Mouse (Mus musculus): ENCODE data around the gene Clps. TPM values are rescaled to one million over a fixed set of nuclear protein-coding genes. Genes with fewer than 3 reads are reported as not detected.

Clps gene
- not detected in 2 replicates for polyA plus RNA-seq (2012; rRNA removed)

DNA sequence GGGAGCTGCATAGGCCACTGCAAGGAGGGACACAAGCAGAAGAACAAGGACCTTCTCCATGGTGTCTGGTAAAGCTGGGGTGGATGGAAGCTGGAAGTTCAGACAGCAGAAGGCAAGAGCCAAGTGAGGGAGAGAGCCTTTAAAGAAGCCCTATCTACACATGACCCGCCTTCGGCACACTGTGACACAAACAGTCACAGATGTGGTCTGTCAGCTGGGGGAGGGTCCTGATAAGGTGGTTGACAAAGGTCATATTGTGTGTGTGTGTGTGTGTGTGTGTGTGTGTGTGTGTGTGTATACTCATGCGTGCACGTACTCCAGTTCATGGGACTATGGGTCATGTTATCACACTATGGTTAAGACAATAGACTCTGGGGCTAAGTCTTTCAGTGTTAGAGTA lies at the start of gene Clps:
Gene Clps, minus strand, starts transcription at position 169 of the 400 bp plus-strand sequence.
- Histone ChIP-seq H3K4me3 (ENCODE audit: insufficient read depth, low read length) (no peak within 1 kb of the TSS), H3K4me1 (ENCODE audit: control insufficient read depth, insufficient read depth, low read length) (no peaks in the 10 kb centered on the region), H3K27ac (ENCODE audit: insufficient read depth, low read length) (no peak within 1 kb of the TSS)
- TF ChIP-seq CTCF (IDR thresholded peaks at IDR 0.05; ENCODE audit: extremely low read depth, insufficient read depth, low read length) (no peak), POLR2A (IDR thresholded peaks at IDR 0.05; ENCODE audit: extremely low read depth, insufficient read depth, low read length) (no peak)

DNA sequence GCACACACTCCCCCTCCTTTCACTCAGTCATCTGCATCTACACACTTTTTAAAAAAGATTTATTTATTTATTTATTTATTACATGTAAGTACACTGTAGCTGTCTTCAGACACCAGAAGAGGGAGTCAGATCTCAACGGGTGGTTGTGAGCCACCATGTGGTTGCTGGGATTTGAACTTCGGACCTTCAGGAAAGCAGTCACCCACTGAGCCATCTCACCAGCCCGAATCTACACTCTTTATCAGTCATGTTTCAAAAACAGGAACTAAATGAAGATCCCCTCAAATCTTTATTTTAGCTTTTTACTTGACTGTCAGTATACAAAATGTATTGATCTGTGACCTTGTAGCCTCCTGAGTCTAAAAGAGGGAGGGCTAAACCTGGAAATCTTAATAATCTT lies 49.0 kb upstream of the Clps start:
- 0 out of 2 replicates have a peak, but pooled peaks have one; percentile 3 for TF ChIP-seq CTCF (IDR thresholded peaks at IDR 0.05; ENCODE audit: extremely low read depth, insufficient read depth, low read length)
- TF ChIP-seq POLR2A (IDR thresholded peaks at IDR 0.05; ENCODE audit: extremely low read depth, insufficient read depth, low read length): no peak
- Histone ChIP-seq H3K4me1 (ENCODE audit: control insufficient read depth, insufficient read depth, low read length) (no peaks in the 10 kb centered on the region), H3K4me3 (ENCODE audit: insufficient read depth, low read length) (no peak overlapping the region), H3K27ac (ENCODE audit: insufficient read depth, low read length) (no peak overlapping the region)

DNA sequence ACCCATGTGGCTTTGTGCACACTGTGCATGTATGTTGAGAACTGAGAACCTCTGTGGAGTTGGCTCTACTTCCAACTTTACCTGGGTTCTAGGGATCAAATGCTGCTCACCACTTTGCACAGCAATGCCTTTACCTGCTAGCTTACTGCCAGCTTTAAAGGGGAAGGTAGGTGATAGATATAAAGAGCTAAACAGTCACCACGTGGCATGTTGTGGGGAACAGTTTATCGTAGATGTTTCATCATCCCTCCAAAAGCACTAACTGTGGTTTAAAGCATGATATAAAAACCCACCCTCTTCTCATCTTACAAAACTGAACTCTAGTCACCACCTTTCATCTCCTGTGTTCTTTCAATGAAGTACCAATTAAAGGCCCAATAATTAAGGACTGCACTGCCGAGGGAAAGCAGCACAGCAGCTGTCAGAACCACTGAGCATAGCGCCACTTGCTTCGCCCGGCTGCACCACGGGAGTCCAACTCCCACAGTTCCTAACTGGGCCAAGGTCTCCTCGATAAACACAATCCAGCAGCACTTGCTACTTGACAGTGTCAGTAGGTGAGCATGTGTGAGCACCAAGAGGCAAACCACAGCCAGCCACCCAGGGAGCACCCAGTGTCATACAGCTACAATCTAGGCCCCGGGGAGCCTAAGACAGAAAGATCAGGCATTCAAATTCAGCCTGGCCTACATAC lies 41.1 kb upstream of the Clps start:
- Histone ChIP-seq H3K4me1 (ENCODE audit: control insufficient read depth, insufficient read depth, low read length) (no peaks in the 10 kb centered on the region), H3K4me3 (ENCODE audit: insufficient read depth, low read length) (no peak overlapping the region), H3K27ac (ENCODE audit: insufficient read depth, low read length) (no peak overlapping the region)
- TF ChIP-seq POLR2A (IDR thresholded peaks at IDR 0.05; ENCODE audit: extremely low read depth, insufficient read depth, low read length) (no peak), CTCF (IDR thresholded peaks at IDR 0.05; ENCODE audit: extremely low read depth, insufficient read depth, low read length) (no peak)

DNA sequence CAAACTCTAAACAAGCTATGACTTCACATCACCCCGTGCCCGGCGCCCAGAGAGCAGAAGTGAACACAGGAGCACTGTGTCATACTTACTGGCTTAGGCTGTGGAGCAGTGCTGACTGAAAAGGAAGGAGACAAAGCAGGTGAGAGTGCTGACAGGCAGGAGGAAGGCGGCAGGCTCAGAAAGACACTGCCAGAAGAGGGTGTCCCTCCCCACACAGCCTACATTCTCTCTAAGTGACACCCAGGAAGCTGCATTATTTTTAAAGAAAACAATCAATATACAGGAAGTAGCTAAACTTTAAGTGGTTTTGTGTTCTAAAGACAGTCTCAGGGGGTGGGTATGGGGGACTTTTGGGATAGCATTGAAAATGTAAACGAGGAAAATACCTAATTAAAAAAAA lies 40.2 kb upstream of the Clps start:
- H3K4me3 ChIP-seq (ENCODE audit: insufficient read depth, low read length): no peak overlapping the region
- no peak overlapping the region for H3K27ac ChIP-seq (ENCODE audit: insufficient read depth, low read length)
- TF ChIP-seq CTCF (IDR thresholded peaks at IDR 0.05; ENCODE audit: extremely low read depth, insufficient read depth, low read length): no peak
- TF ChIP-seq POLR2A (IDR thresholded peaks at IDR 0.05; ENCODE audit: extremely low read depth, insufficient read depth, low read length): no peak
- no peaks in the 10 kb centered on the region for H3K4me1 ChIP-seq (ENCODE audit: control insufficient read depth, insufficient read depth, low read length)

DNA sequence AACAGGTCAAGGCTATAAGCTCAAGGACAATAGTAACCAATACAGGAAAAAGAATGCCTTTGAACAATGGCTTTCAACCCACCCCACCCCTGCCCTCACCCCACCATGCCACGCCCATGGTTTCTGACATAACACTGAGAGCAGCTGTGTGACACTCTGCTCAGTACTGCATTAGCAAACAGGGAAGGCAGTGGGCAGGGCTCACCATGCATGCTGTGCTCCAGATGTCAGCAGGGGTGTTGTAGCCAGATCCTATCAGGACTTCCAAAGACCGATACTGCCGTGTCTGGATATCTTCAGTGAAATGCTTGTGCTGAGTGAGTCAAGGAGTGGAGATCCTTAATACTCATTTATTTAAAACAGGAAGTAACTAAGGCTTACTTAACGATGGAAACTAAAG lies 33.4 kb upstream of the Clps start:
- Histone ChIP-seq H3K4me1 (ENCODE audit: control insufficient read depth, insufficient read depth, low read length) (no peaks in the 10 kb centered on the region), H3K4me3 (ENCODE audit: insufficient read depth, low read length) (no peak overlapping the region), H3K27ac (ENCODE audit: insufficient read depth, low read length) (no peak overlapping the region)
- TF ChIP-seq CTCF (IDR thresholded peaks at IDR 0.05; ENCODE audit: extremely low read depth, insufficient read depth, low read length): no peak
- no peak for TF ChIP-seq POLR2A (IDR thresholded peaks at IDR 0.05; ENCODE audit: extremely low read depth, insufficient read depth, low read length)

DNA sequence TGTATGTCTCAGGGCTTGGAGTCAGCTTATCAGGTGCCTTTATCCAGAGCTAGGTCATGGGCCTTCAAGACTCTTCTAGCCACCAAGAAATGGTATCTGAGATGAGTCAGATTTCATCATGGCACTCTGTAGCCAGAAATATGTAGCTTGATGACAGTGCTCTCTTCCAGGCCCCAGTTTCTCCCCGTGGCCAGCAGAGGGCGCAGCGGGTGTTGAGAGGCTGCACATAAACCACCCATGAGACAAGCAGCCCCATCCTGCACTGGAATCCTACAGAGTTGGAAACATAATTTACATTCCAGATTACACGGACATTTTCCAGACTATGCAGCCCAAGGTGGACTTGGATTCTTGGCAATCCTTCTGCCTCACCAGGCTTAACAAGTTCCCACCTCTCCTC lies 32.4 kb upstream of the Clps start:
- no peak overlapping the region for H3K4me3 ChIP-seq (ENCODE audit: insufficient read depth, low read length)
- no peak for TF ChIP-seq POLR2A (IDR thresholded peaks at IDR 0.05; ENCODE audit: extremely low read depth, insufficient read depth, low read length)
- peak; percentile 69 for TF ChIP-seq CTCF (IDR thresholded peaks at IDR 0.05; ENCODE audit: extremely low read depth, insufficient read depth, low read length)

DNA sequence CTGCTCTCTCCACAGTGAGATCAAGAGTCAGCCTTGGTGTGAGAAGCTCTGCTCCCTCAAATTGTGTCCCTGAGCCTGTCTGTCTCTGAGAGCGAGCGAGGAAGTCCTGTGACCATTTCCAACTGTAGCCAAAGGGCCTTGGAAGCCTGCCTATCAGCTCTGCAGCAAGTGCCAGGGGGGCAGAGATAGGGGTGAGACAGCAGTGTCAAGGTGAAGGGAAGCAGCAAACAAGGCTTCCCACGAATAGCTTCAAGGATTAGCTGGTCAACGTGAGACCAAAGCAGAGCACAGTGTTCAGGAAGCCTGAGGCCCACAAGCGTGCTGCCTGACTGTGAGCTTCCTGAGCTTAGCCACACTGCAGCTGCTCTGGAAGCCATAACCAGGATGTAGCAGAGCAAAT lies 30.9 kb upstream of the Clps start:
- Histone ChIP-seq H3K27ac (ENCODE audit: insufficient read depth, low read length) (no peak overlapping the region), H3K4me1 (ENCODE audit: control insufficient read depth, insufficient read depth, low read length) (no peaks in the 10 kb centered on the region), H3K4me3 (ENCODE audit: insufficient read depth, low read length) (no peak overlapping the region)
- TF ChIP-seq POLR2A (IDR thresholded peaks at IDR 0.05; ENCODE audit: extremely low read depth, insufficient read depth, low read length) (no peak), CTCF (IDR thresholded peaks at IDR 0.05; ENCODE audit: extremely low read depth, insufficient read depth, low read length) (no peak)

More for the DNA sequence above, 32.4 kb upstream of the Clps start:
- Histone ChIP-seq H3K4me1 (ENCODE audit: control insufficient read depth, insufficient read depth, low read length) (no peaks in the 10 kb centered on the region), H3K27ac (ENCODE audit: insufficient read depth, low read length) (no peak overlapping the region)

DNA sequence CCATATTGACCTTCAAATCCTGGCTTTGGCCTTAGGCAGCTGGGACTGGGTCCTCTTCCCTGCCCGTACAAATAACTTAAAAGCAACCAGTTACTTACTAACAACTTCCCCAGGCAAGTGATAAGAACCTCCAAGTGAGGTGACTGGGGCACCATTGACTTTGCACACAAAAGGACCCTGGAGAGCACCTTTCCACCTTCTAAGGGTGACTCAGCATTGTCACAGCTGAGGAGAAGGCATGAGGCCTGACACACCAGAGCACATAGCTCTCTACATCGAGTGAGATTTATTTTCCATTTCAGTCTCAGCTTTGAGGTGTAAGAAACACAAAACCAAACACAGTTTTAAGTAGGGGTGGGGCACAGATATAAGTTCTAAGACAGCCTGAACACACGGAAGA lies 30.0 kb upstream of the Clps start:
- no peak overlapping the region for H3K4me3 ChIP-seq (ENCODE audit: insufficient read depth, low read length)
- no peak overlapping the region for H3K27ac ChIP-seq (ENCODE audit: insufficient read depth, low read length)
- TF ChIP-seq POLR2A (IDR thresholded peaks at IDR 0.05; ENCODE audit: extremely low read depth, insufficient read depth, low read length) (no peak), CTCF (IDR thresholded peaks at IDR 0.05; ENCODE audit: extremely low read depth, insufficient read depth, low read length) (no peak)
- H3K4me1 ChIP-seq (ENCODE audit: control insufficient read depth, insufficient read depth, low read length): no peaks in the 10 kb centered on the region

DNA sequence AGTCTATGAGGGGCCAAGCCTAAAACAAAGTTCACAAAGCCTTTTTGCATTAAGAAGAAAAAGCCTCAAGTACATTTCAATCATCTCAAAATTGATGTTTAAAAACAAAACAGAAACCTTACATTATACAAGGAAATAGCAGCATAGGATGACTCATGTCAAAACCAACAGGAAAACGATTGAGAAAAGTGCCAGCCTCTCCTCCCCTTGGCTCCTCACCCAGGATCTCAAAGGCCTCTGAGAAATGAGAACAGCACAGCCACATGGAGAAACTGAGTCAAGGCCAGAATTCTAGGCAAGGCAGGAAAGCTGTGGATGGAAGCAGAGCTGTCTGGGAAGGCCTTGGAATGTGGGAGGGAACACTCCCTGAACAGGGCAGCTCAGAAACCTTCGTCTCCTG lies 28.0 kb upstream of the Clps start:
- TF ChIP-seq CTCF (IDR thresholded peaks at IDR 0.05; ENCODE audit: extremely low read depth, insufficient read depth, low read length) (no peak), POLR2A (IDR thresholded peaks at IDR 0.05; ENCODE audit: extremely low read depth, insufficient read depth, low read length) (no peak)
- no peaks in the 10 kb centered on the region for H3K4me1 ChIP-seq (ENCODE audit: control insufficient read depth, insufficient read depth, low read length)
- no peak overlapping the region for H3K27ac ChIP-seq (ENCODE audit: insufficient read depth, low read length)
- H3K4me3 ChIP-seq (ENCODE audit: insufficient read depth, low read length): no peak overlapping the region

DNA sequence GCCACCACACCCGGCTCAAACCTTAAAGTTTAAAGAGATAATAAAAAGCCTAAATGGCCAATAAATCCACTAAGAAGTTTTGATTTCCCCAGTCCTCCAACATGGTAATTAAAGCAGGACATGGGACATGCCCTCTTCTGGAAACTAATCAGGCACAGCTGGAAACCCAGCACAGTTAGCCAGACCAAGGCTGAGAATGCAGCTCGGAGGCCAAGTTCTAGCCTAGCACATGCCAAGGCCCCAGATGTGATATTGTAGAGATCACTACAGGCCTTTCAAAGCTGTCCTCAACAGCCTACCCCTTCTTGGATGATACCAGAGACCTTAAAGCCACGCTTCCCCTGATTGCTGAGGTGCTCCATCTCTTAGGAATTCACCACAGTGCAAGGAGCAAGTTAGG lies 25.9 kb upstream of the Clps start:
- H3K4me1 ChIP-seq (ENCODE audit: control insufficient read depth, insufficient read depth, low read length): no peaks in the 10 kb centered on the region
- TF ChIP-seq POLR2A (IDR thresholded peaks at IDR 0.05; ENCODE audit: extremely low read depth, insufficient read depth, low read length) (no peak), CTCF (IDR thresholded peaks at IDR 0.05; ENCODE audit: extremely low read depth, insufficient read depth, low read length) (no peak)
- H3K27ac ChIP-seq (ENCODE audit: insufficient read depth, low read length): no peak overlapping the region
- H3K4me3 ChIP-seq (ENCODE audit: insufficient read depth, low read length): no peak overlapping the region

Measured in cortical plate, adult 2 months (tissue).